Mouse (Mus musculus): ENCODE measurements around the gene Arhgap11a. TPM values are rescaled to one million over a fixed set of nuclear protein-coding genes. Genes with fewer than 3 reads are reported as not detected.

The Arhgap11a gene
- 13.4 to 15.4 TPM (median 14.1 TPM) in 4 replicates for total RNA-seq (2023)

GRCm38 (mm10) chr2:113848245-113849121 is at the start of gene Arhgap11a:
Gene Arhgap11a (minus strand): TSS chr2:113848661.

GRCm38 (mm10) chr2:113828943-113829882 is 19.2 kb downstream of the Arhgap11a start, which contains the start of gene Scg5:
Gene Scg5 (minus strand): TSS chr2:113829121.

Other genes starting within 250 kb of the Arhgap11a start
- not detected in 4 replicates for gene Grem1, start 90.0 kb downstream of the Arhgap11a start, total RNA-seq (2023)
- not detected in 4 replicates for gene Scg5, start 19.5 kb downstream of the Arhgap11a start, total RNA-seq (2023)
- not detected in 4 replicates for gene Gjd2, start 165.0 kb upstream of the Arhgap11a start, total RNA-seq (2023)
- gene Actc1, start 204.9 kb upstream of the Arhgap11a start, total RNA-seq (2023), result not detected in 4 replicates

Measured in B cell, adult 62 days (primary cell).